Mouse (Mus musculus) kidney, postnatal 0 days (tissue): ENCODE measurements around the gene Spats2. TPM values are rescaled to one million over a fixed set of nuclear protein-coding genes. Genes with fewer than 3 reads are reported as not detected.
"Not testable (repeated sequence)": the region's sequence is repeated elsewhere in the genome, so short reads cannot be mapped to it uniquely, and the experiment has no call there.

Experiments used
- ATAC-seq: fragments of 200-750 bp; cut with Nextera tagmentation; replicated peaks from 2 replicates; pipeline ENCODE4 v1.8.0; 2017; ENCODE audit warnings: low read depth, moderate number of reproducible peaks, moderate TSS enrichment, moderate library complexity; ENCODE audit not compliant: low FRiP score
- DNase-seq: peaks from one replicate; pipeline ENCODE4 v3.0.0-alpha.2; 2016; ENCODE audit warnings: low spot score
- H3K27ac ChIP-seq: fragments of 300-500 bp; sonication (generic); 2 replicates; pipeline ENCODE4 v1.5.1; 2014; ENCODE audit warnings: mild to moderate bottlenecking
- H3K27me3 ChIP-seq: fragments of 300-500 bp; sonication (generic); 2 replicates; pipeline ENCODE4 v1.6.1; 2014; ENCODE audit warnings: low read length, mixed read lengths; ENCODE audit not compliant: insufficient read depth
- H3K36me3 ChIP-seq: fragments of 300-500 bp; sonication (generic); 2 replicates; pipeline ENCODE4 v1.6.1; 2014; ENCODE audit warnings: low read length, mixed read lengths; ENCODE audit not compliant: insufficient read depth
- H3K4me1 ChIP-seq: fragments of 300-500 bp; sonication (generic); replicated peaks from 2 replicates; pipeline ENCODE4 v1.6.1; 2014; ENCODE audit warnings: antibody characterized with exemption, low read length, mixed read lengths; ENCODE audit not compliant: insufficient read depth
- H3K4me2 ChIP-seq: fragments of 300-500 bp; sonication (generic); 2 replicates; pipeline ENCODE4 v1.6.1; 2014; ENCODE audit warnings: mild to moderate bottlenecking, low read length, moderate library complexity, mixed read lengths
- H3K4me3 ChIP-seq: fragments of 300-500 bp; sonication (generic); replicated peaks from 2 replicates; pipeline ENCODE4 v1.5.1; 2014; ENCODE audit warnings: low read depth, low read length
- H3K9ac ChIP-seq: fragments of 300-500 bp; sonication (generic); 2 replicates; pipeline ENCODE4 v1.6.1; 2014; ENCODE audit warnings: low read depth, low read length
- H3K9me3 ChIP-seq: fragments of 300-500 bp; sonication (generic); replicated peaks from 2 replicates; pipeline ENCODE4 v1.6.1; 2016; ENCODE audit warnings: low read length, inconsistent platforms, mixed read lengths
- CTCF ChIP-seq: IDR thresholded peaks from 2 replicates; pipeline ENCODE4 v1.5.1; 2016; ENCODE audit warnings: antibody characterized with exemption, low read depth, mild to moderate bottlenecking, moderate library complexity
- WGBS: fragments of 180-500 bp; shearing (Covaris S2); extraction: QIAGEN DNeasy Blood & Tissue Kit; methylation state at CpG from one replicate; pipeline ENCODE4 v1.1.7; 2014; 5-methylcytosine and 5-hydroxymethylcytosine counted together
- polyA plus RNA-seq: library from polyadenylated mRNA; unstranded; fragments of >200 nt; fragmentation: Nextera tagmentation; extraction: Ambion mirVana; gene quantifications from 2 replicates; pipeline ENCODE4 v1.2.1, GENCODE M21; 2015

Gene Spats2
- polyA plus RNA-seq, 1 experiment from 2014 or later, result 33.5 TPM

GRCm38 (mm10) chr15:99249938-99250337 is 124.2 kb downstream of the Spats2 start:
- Histone ChIP-seq H3K27me3 (no peaks in the 10 kb centered on the region), H3K4me3 (no peak overlapping the region), H3K9ac (no peak overlapping the region), H3K4me1 (peaks cover 7% of the 10 kb centered on the region; the same call in 1 of the 2 replicates), H3K9me3 (no peaks in the 10 kb centered on the region), H3K4me2 (no peak overlapping the region), H3K27ac (no peak overlapping the region), H3K36me3 (peaks cover 38% of the 10 kb centered on the region)
- ATAC-seq, result no peak
- DNase-seq, result no peak
- TF ChIP-seq CTCF, result no peak
- 79% methylated on average over 11 of the region's 11 CpGs for WGBS

GRCm38 (mm10) chr15:99251111-99251510 is 125.4 kb downstream of the Spats2 start:
- H3K27me3 ChIP-seq, H3K27ac ChIP-seq, ATAC-seq, H3K4me1 ChIP-seq, DNase-seq, H3K9me3 ChIP-seq: not testable (repeated sequence)
- WGBS, result under 1% methylated on average over 14 of the region's 15 CpGs
- peaks cover 31% of the 10 kb centered on the region for H3K36me3 ChIP-seq
- H3K9ac ChIP-seq, result peak overlapping the region; percentile 50; the same call in 1 of the 2 replicates
- H3K4me2 ChIP-seq, result peak overlapping the region; percentile 64
- peak overlapping the region; percentile 63 for H3K4me3 ChIP-seq

GRCm38 (mm10) chr15:99251626-99252380 is 126.1 kb downstream of the Spats2 start, which contains the start of gene Mcrs1:
Gene Mcrs1 (minus strand): TSS chr15:99251961.
- TF ChIP-seq CTCF, result no peak
- Histone ChIP-seq H3K4me3 (peak within 1 kb of the TSS; percentile 63), H3K9ac (peak within 1 kb of the TSS; percentile 67), H3K27ac (peak within 1 kb of the TSS; percentile 98), H3K4me1 (peaks cover 7% of the 10 kb centered on the region; the same call in 1 of the 2 replicates), H3K4me2 (peak within 1 kb of the TSS; percentile 77), H3K9me3 (no peaks in the 10 kb centered on the region), H3K27me3 (no peaks in the 10 kb centered on the region), H3K36me3 (peaks cover 24% of the 10 kb centered on the region; the same call in 1 of the 2 replicates)
- DNase-seq (peak; percentile 100), ATAC-seq (peak; percentile 90)
- WGBS, result under 1% methylated on average over 52 of the region's 52 CpGs

GRCm38 (mm10) chr15:99252381-99253174 is 126.9 kb downstream of the Spats2 start:
- DNase-seq (peak; percentile 96), ATAC-seq (peak; percentile 65)
- peak overlapping the region; percentile 98 for H3K27ac ChIP-seq
- no peaks in the 10 kb centered on the region for H3K27me3 ChIP-seq
- peak; percentile 27; the same call in 1 of the 2 replicates for TF ChIP-seq CTCF
- peak overlapping the region; percentile 77 for H3K4me2 ChIP-seq
- under 1% methylated on average over 21 of the region's 22 CpGs for WGBS
- H3K36me3 ChIP-seq, result peaks cover 17% of the 10 kb centered on the region; the same call in 1 of the 2 replicates
- H3K9me3 ChIP-seq, result no peaks in the 10 kb centered on the region
- H3K9ac ChIP-seq, result peak overlapping the region; percentile 67
- peaks cover 7% of the 10 kb centered on the region; the same call in 1 of the 2 replicates for H3K4me1 ChIP-seq
- peak overlapping the region; percentile 63 for H3K4me3 ChIP-seq

- Histone ChIP-seq H3K36me3 (peaks cover 11% of the 10 kb centered on the region; the same call in 1 of the 2 replicates), H3K27ac (peak overlapping the region; percentile 98; the same call in 1 of the 2 replicates), H3K4me2 (peak overlapping the region; percentile 77)
- H3K9me3 ChIP-seq, H3K4me3 ChIP-seq, H3K4me1 ChIP-seq, ATAC-seq, DNase-seq, H3K9ac ChIP-seq, H3K27me3 ChIP-seq: not testable (repeated sequence)
- WGBS, result 78% methylated on average over 1 of the region's 2 CpGs
Observed at GRCm38 (mm10) chr15:99253175-99253479, 127.4 kb downstream of the Spats2 start.

- 64% methylated on average over 6 of the region's 6 CpGs for WGBS
- DNase-seq (no peak), ATAC-seq (no peak)
- no peaks in the 10 kb centered on the region for H3K9me3 ChIP-seq
- no peaks in the 10 kb centered on the region for H3K27me3 ChIP-seq
- no peak overlapping the region for H3K4me3 ChIP-seq
- peaks cover 7% of the 10 kb centered on the region; the same call in 1 of the 2 replicates for H3K4me1 ChIP-seq
- no peak for TF ChIP-seq CTCF
- 0 out of 2 replicates have a peak, but pooled peaks cover 9% of the 10 kb centered on the region for H3K36me3 ChIP-seq
- H3K9ac ChIP-seq, result no peak overlapping the region
- H3K4me2 ChIP-seq, result no peak overlapping the region
- 0 out of 2 replicates have a peak overlapping the region, but pooled peaks have one; percentile 32 for H3K27ac ChIP-seq
Observed at GRCm38 (mm10) chr15:99253772-99254171, 128.1 kb downstream of the Spats2 start.
